Mouse (Mus musculus) limb, embryonic 10.5 days (tissue): Measurements from ENCODE around the gene Gjb4. TPM values are rescaled to one million over a fixed set of nuclear protein-coding genes. Genes with fewer than 3 reads are reported as not detected.
A peak's percentile ranks its signal among the peaks of the same experiment; 100 is the strongest.

Experiments
- DNase-seq: peaks from one replicate; pipeline ENCODE4 v3.0.0-alpha.2; 2017; ENCODE audit warnings: low spot score
- H3K27ac ChIP-seq: fragments of 300-500 bp; sonication (generic); 2 replicates; pipeline ENCODE4 v1.5.1; 2016; ENCODE audit warnings: mild to moderate bottlenecking
- H3K27me3 ChIP-seq: fragments of 300-500 bp; sonication (generic); 2 replicates; pipeline ENCODE4 v1.6.1; 2016; ENCODE audit warnings: low read depth, mild to moderate bottlenecking; ENCODE audit not compliant: poor library complexity, severe bottlenecking
- H3K36me3 ChIP-seq: fragments of 300-500 bp; sonication (generic); 2 replicates; pipeline ENCODE4 v1.6.1; 2016; ENCODE audit warnings: mild to moderate bottlenecking, moderate library complexity
- H3K4me1 ChIP-seq: fragments of 300-500 bp; sonication (generic); 2 replicates; pipeline ENCODE4 v1.6.1; 2016
- H3K4me3 ChIP-seq: fragments of 300-500 bp; sonication (generic); 2 replicates; pipeline ENCODE4 v1.5.1; 2016; ENCODE audit warnings: mild to moderate bottlenecking, moderate library complexity
- H3K9me3 ChIP-seq: fragments of 300-500 bp; sonication (generic); replicated peaks from 2 replicates; pipeline ENCODE4 v1.6.1; 2016; ENCODE audit warnings: mild to moderate bottlenecking
- WGBS: fragments of 180-500 bp; shearing (Covaris S2); methylation state at CpG from one replicate; pipeline ENCODE4 v1.1.7; 2016; 5-methylcytosine and 5-hydroxymethylcytosine counted together
- polyA plus RNA-seq: library from polyadenylated mRNA; unstranded; fragments of >200 nt; fragmentation: Nextera tagmentation; extraction: Ambion mirVana; gene quantifications from 2 replicates; pipeline ENCODE4 v1.2.1, GENCODE M21; 2016

Gjb4 gene
- polyA plus RNA-seq, result not detected in 2 replicates

- Histone ChIP-seq H3K27me3 (peaks cover 18% of the 10 kb centered on the region), H3K36me3 (no peaks in the 10 kb centered on the region), H3K4me1 (peaks cover 27% of the 10 kb centered on the region), H3K4me3 (no peak within 1 kb of the TSS), H3K9me3 (no peaks in the 10 kb centered on the region), H3K27ac (no peak within 1 kb of the TSS)
- WGBS, result 61% methylated on average over 8 of the region's 8 CpGs
- DNase-seq, result no peak
These were observed at the start of gene Gjb4 for GRCm38 (mm10) chr4:127353951-127354438. Gene Gjb4, minus strand, starts transcription at chr4:127354081.

GRCm38 (mm10) chr4:127402614-127403013 is 48.7 kb upstream of the Gjb4 start:
- Histone ChIP-seq H3K27ac (no peak overlapping the region), H3K9me3 (no peaks in the 10 kb centered on the region), H3K36me3 (no peaks in the 10 kb centered on the region), H3K4me3 (no peak overlapping the region), H3K27me3 (no peaks in the 10 kb centered on the region), H3K4me1 (0 out of 2 replicates have a peak, but pooled peaks cover 6% of the 10 kb centered on the region)
- DNase-seq, result no peak
- 67% methylated on average over 3 of the region's 3 CpGs for WGBS

- Histone ChIP-seq H3K4me1 (0 out of 2 replicates have a peak, but pooled peaks cover 6% of the 10 kb centered on the region), H3K9me3 (no peaks in the 10 kb centered on the region), H3K27ac (no peak overlapping the region), H3K4me3 (no peak overlapping the region), H3K36me3 (no peaks in the 10 kb centered on the region), H3K27me3 (no peaks in the 10 kb centered on the region)
- DNase-seq, result no peak
- 90% methylated on average over 4 of the region's 4 CpGs for WGBS
These were observed 48.3 kb upstream of the Gjb4 start for GRCm38 (mm10) chr4:127402166-127402565.

- WGBS, result 51% methylated on average over 11 of the region's 11 CpGs
- Histone ChIP-seq H3K27me3 (no peaks in the 10 kb centered on the region), H3K36me3 (no peaks in the 10 kb centered on the region)
These were observed 46.6 kb upstream of the Gjb4 start for GRCm38 (mm10) chr4:127400165-127401145.

GRCm38 (mm10) chr4:127395591-127395990 is 41.7 kb upstream of the Gjb4 start:
- no peak overlapping the region for H3K4me3 ChIP-seq
- no peak for DNase-seq
- no peak overlapping the region for H3K27ac ChIP-seq
- no peaks in the 10 kb centered on the region for H3K27me3 ChIP-seq
- 80% methylated on average over 4 of the region's 4 CpGs for WGBS
- H3K36me3 ChIP-seq, result no peaks in the 10 kb centered on the region
- H3K4me1 ChIP-seq, result no peaks in the 10 kb centered on the region
- 0 out of 2 replicates have a peak, but pooled peaks cover 3% of the 10 kb centered on the region for H3K9me3 ChIP-seq

More at GRCm38 (mm10) chr4:127400165-127401145, 46.6 kb upstream of the Gjb4 start:
- no peaks in the 10 kb centered on the region for H3K9me3 ChIP-seq
- H3K4me1 ChIP-seq, result 0 out of 2 replicates have a peak, but pooled peaks cover 6% of the 10 kb centered on the region
- no peak for DNase-seq
- H3K27ac ChIP-seq, result no peak overlapping the region
- no peak overlapping the region for H3K4me3 ChIP-seq

- Histone ChIP-seq H3K27me3 (no peaks in the 10 kb centered on the region; the same call in 1 of the 2 replicates), H3K4me3 (no peak overlapping the region), H3K36me3 (no peaks in the 10 kb centered on the region), H3K27ac (no peak overlapping the region), H3K9me3 (0 out of 2 replicates have a peak, but pooled peaks cover 3% of the 10 kb centered on the region), H3K4me1 (peaks cover 14% of the 10 kb centered on the region)
- no peak for DNase-seq
- WGBS, result 54% methylated on average over 13 of the region's 13 CpGs
These were observed 35.8 kb upstream of the Gjb4 start for GRCm38 (mm10) chr4:127389645-127390044.

- Histone ChIP-seq H3K27ac (no peak overlapping the region), H3K36me3 (no peaks in the 10 kb centered on the region), H3K27me3 (no peaks in the 10 kb centered on the region), H3K4me1 (no peaks in the 10 kb centered on the region), H3K4me3 (no peak overlapping the region), H3K9me3 (no peaks in the 10 kb centered on the region)
- no peak for DNase-seq
- WGBS, result 35% methylated on average over 4 of the region's 4 CpGs
These were observed 23.5 kb upstream of the Gjb4 start for GRCm38 (mm10) chr4:127377344-127377743.

- no peak for DNase-seq
- no peak overlapping the region for H3K27ac ChIP-seq
- WGBS, result 87% methylated on average over 17 of the region's 17 CpGs
These were observed 21.8 kb upstream of the Gjb4 start for GRCm38 (mm10) chr4:127375541-127376177.

GRCm38 (mm10) chr4:127374645-127375044 is 20.8 kb upstream of the Gjb4 start:
- Histone ChIP-seq H3K4me3 (no peak overlapping the region), H3K36me3 (no peaks in the 10 kb centered on the region), H3K27me3 (peaks cover 4% of the 10 kb centered on the region; the same call in 1 of the 2 replicates), H3K4me1 (no peaks in the 10 kb centered on the region), H3K27ac (no peak overlapping the region), H3K9me3 (no peaks in the 10 kb centered on the region)
- 83% methylated on average over 4 of the region's 4 CpGs for WGBS
- DNase-seq, result no peak

More at GRCm38 (mm10) chr4:127375541-127376177, 21.8 kb upstream of the Gjb4 start:
- H3K4me1 ChIP-seq, result no peaks in the 10 kb centered on the region
- H3K9me3 ChIP-seq, result no peaks in the 10 kb centered on the region
- no peak overlapping the region for H3K4me3 ChIP-seq
- no peaks in the 10 kb centered on the region for H3K36me3 ChIP-seq
- H3K27me3 ChIP-seq, result no peaks in the 10 kb centered on the region

- H3K27ac ChIP-seq, result no peak overlapping the region
- 80% methylated on average over 8 of the region's 8 CpGs for WGBS
- H3K9me3 ChIP-seq, result no peaks in the 10 kb centered on the region
- no peak overlapping the region for H3K4me3 ChIP-seq
- H3K4me1 ChIP-seq, result 0 out of 2 replicates have a peak, but pooled peaks cover 2% of the 10 kb centered on the region
- no peak for DNase-seq
- H3K27me3 ChIP-seq, result peaks cover 13% of the 10 kb centered on the region; the same call in 1 of the 2 replicates
- H3K36me3 ChIP-seq, result no peaks in the 10 kb centered on the region
These were observed 19.6 kb upstream of the Gjb4 start for GRCm38 (mm10) chr4:127373491-127373890.

GRCm38 (mm10) chr4:127371546-127371945 is 17.7 kb upstream of the Gjb4 start:
- Histone ChIP-seq H3K27me3 (peaks cover 13% of the 10 kb centered on the region; the same call in 1 of the 2 replicates), H3K4me3 (no peak overlapping the region), H3K27ac (no peak overlapping the region), H3K4me1 (0 out of 2 replicates have a peak, but pooled peaks cover 6% of the 10 kb centered on the region), H3K36me3 (no peaks in the 10 kb centered on the region), H3K9me3 (no peaks in the 10 kb centered on the region)
- no peak for DNase-seq
- 75% methylated on average over 5 of the region's 5 CpGs for WGBS

GRCm38 (mm10) chr4:127370447-127370846 is 16.6 kb upstream of the Gjb4 start:
- 61% methylated on average over 2 of the region's 2 CpGs for WGBS
- H3K36me3 ChIP-seq, result no peaks in the 10 kb centered on the region
- DNase-seq, result peak; percentile 61

More at GRCm38 (mm10) chr4:127370447-127370846, 16.6 kb upstream of the Gjb4 start:
- H3K9me3 ChIP-seq, result no peaks in the 10 kb centered on the region
- H3K27me3 ChIP-seq, result peaks cover 13% of the 10 kb centered on the region; the same call in 1 of the 2 replicates
- H3K4me3 ChIP-seq, result no peak overlapping the region
- no peak overlapping the region for H3K27ac ChIP-seq
- peaks cover 13% of the 10 kb centered on the region for H3K4me1 ChIP-seq
